Mouse (Mus musculus) C2C12 (cell line): Measurements from ENCODE around the gene 2010111I01Rik. TPM values are rescaled to one million over a fixed set of nuclear protein-coding genes. Genes with fewer than 3 reads are reported as not detected.

Source experiments
- H3K27me3 ChIP-seq: one replicate; pipeline ENCODE4 v1.6.1; 2011; ENCODE audit not compliant: control insufficient read depth, insufficient read depth, insufficient read length
- H3K36me3 ChIP-seq: one replicate; pipeline ENCODE4 v1.6.1; 2011; ENCODE audit not compliant: control insufficient read depth, insufficient read depth
- H3K4me3 ChIP-seq: one replicate; pipeline ENCODE4 v1.5.1; 2011; ENCODE audit warnings: mild to moderate bottlenecking, control low read depth; ENCODE audit not compliant: poor library complexity, insufficient read depth, severe bottlenecking
- H3K79me2 ChIP-seq: one replicate; pipeline ENCODE4 v1.6.1; 2011; ENCODE audit not compliant: control insufficient read depth, insufficient read depth
- H3K79me3 ChIP-seq: one replicate; pipeline ENCODE4 v1.6.1; 2011; ENCODE audit warnings: low read depth, control low read depth
- H3ac ChIP-seq: one replicate; pipeline ENCODE3; 2011; ENCODE audit warnings: low read depth; ENCODE audit not compliant: control insufficient read depth, insufficient read length
- CEBPB ChIP-seq: IDR thresholded peaks from one replicate; pipeline ENCODE4 v1.6.1; 2011; ENCODE audit warnings: low read depth, mild to moderate bottlenecking, control low read depth, moderate library complexity
- CTCF ChIP-seq: IDR thresholded peaks from one replicate; pipeline ENCODE4 v1.5.1; 2011; ENCODE audit not compliant: control insufficient read depth, insufficient read depth, insufficient read length
- FOSL1 ChIP-seq: IDR thresholded peaks from one replicate; pipeline ENCODE4 v1.8.0; 2011; ENCODE audit warnings: mild to moderate bottlenecking, low read length; ENCODE audit not compliant: poor library complexity, insufficient read depth, severe bottlenecking
- MAX ChIP-seq: IDR thresholded peaks from one replicate; pipeline ENCODE4 v1.6.1; 2011; ENCODE audit warnings: mild to moderate bottlenecking, control low read depth
- MYOD1 ChIP-seq: IDR thresholded peaks from one replicate; pipeline ENCODE4 v1.6.1; 2011; ENCODE audit warnings: low read depth; ENCODE audit not compliant: control insufficient read depth, insufficient read length
- MYOG ChIP-seq: IDR thresholded peaks from one replicate; pipeline ENCODE4 v1.6.1; 2011; ENCODE audit not compliant: control insufficient read depth, insufficient read length; ENCODE audit errors: extremely low read depth
- USF1 ChIP-seq: IDR thresholded peaks from one replicate; pipeline ENCODE4 v1.6.1; 2011; ENCODE audit warnings: low read depth, mild to moderate bottlenecking, control low read depth, moderate library complexity
- polyA plus RNA-seq: library from polyadenylated mRNA; unstranded; fragments of >200 nt; fragmentation: generic; extraction: Trizol; gene quantifications from one replicate; pipeline ENCODE4 v1.2.1, GENCODE M21; 2012; ENCODE audit warnings: missing spikeins

2010111I01Rik gene
- polyA plus RNA-seq, 1 experiment, result 91.7 TPM

DNA sequence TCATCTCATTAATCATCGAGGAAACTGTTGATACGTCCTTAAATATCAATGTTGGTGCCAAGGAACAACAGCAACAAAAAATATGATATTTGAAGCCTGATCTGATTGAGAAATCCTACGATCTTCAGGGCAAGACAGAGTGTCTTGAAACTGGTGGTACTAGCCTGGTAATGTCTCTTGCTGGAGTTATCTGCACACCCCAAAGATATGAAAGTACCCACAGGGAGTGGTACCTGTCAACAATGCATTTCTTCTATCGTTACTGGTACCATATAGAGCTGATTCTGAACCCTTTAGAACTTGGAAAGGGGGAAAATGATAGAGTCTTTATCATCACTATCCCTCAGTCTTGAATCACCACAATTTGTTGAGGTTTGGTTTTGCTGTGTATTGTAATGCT is 24.9 kb upstream of the 2010111I01Rik start:
- TF ChIP-seq CEBPB, result no peak
- no peak for TF ChIP-seq CTCF
- Histone ChIP-seq H3K27me3 (no peaks in the 10 kb centered on the region), H3ac (no peak overlapping the region), H3K36me3 (no peaks in the 10 kb centered on the region), H3K79me2 (no peaks in the 10 kb centered on the region), H3K4me3 (no peak overlapping the region), H3K79me3 (no peaks in the 10 kb centered on the region)

DNA sequence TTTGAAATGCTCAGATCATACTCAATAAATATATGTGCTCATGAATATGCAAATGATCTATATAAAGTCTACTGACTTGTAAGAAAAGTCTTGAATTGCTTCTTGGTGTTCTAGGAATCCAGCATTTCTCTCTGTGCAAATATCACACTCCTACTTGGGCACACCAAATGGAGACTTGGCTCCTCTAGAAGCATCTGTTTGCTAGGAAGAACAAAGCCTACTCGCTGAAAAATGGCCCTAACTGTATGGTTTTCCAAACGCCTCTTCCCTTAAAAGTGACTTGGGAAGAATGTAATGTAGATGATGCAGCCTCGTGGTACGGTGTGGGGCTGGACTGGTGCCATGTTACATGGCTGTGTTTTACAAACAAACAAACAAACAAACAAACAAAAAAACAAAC is 24.0 kb upstream of the 2010111I01Rik start:
- H3K79me2 ChIP-seq, result no peaks in the 10 kb centered on the region
- TF ChIP-seq FOSL1 (no peak), USF1 (no peak), MAX (no peak), CTCF (no peak), MYOD1 (no peak), CEBPB (no peak), MYOG (no peak)

DNA sequence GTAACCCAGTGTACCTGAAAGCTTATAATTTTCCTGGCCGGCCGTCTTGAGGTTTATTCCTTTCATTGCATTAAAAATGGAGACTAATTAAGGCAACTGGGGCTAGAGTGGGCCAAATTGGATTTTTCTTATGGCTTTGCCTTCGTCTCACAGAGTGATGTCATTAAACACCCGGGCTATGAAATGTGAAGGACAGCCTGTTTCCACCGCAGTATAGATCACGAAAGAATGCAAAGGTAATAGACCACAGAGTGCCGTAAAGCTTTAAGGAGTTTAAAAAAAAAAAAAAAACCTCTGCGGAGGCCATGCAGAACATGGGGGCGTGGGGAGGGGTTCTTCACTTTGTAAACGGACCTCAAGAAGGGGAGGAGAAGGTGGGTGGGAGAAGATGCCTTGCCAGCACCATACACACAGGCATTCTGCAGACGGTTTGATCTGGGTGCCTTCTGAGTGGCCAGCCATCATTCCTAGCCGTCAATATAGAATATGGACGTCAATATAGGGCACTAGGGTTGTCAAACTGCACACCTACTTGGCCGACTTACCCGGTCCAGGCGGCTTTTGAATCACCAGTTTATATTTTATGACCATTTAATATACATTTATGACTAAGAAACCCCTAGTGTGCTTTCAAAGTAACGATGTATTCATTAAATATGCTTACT is 23.2 kb upstream of the 2010111I01Rik start:
- Histone ChIP-seq H3ac (no peak overlapping the region), H3K4me3 (no peak overlapping the region), H3K79me2 (no peaks in the 10 kb centered on the region), H3K36me3 (no peaks in the 10 kb centered on the region), H3K27me3 (peaks cover 3% of the 10 kb centered on the region), H3K79me3 (no peaks in the 10 kb centered on the region)
- no peak for TF ChIP-seq USF1
- no peak for TF ChIP-seq MAX
- no peak for TF ChIP-seq CTCF
- TF ChIP-seq FOSL1, result no peak
- TF ChIP-seq MYOD1, result no peak
- TF ChIP-seq MYOG, result no peak
- TF ChIP-seq CEBPB, result no peak

More for the DNA sequence above, 24.0 kb upstream of the 2010111I01Rik start:
- H3K27me3 ChIP-seq, result peaks cover 3% of the 10 kb centered on the region
- H3ac ChIP-seq, result no peak overlapping the region
- H3K36me3 ChIP-seq, result no peaks in the 10 kb centered on the region
- H3K79me3 ChIP-seq, result no peaks in the 10 kb centered on the region
- no peak overlapping the region for H3K4me3 ChIP-seq

DNA sequence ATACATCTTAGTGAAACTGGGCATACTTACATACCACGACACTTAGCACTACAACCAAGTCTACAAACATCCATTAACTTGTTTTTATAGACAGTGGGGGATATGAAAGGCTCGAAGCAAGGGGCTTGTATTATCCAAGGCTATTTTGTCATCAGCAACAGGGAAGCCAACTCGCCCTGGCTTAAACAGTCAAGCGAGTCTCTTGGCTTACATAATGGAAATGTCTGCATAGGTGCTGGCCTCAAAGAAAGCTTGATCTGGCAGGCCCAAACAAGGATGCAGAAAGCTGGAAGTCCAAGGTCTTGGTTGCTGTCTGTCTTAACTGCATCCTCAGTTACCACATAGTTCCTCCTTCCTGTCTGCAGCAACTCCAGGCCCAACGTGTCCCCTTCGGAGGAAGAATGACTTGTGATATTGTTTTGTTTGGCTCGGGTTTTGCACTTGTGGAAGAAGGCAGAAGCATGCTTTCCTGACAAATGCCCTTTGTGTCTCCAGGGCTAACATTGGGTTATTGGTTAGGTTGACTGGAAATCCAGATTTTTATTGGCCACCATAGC is 21.3 kb upstream of the 2010111I01Rik start:
- no peak overlapping the region for H3ac ChIP-seq
- peaks cover 3% of the 10 kb centered on the region for H3K27me3 ChIP-seq
- no peaks in the 10 kb centered on the region for H3K36me3 ChIP-seq
- H3K79me3 ChIP-seq, result no peaks in the 10 kb centered on the region
- H3K4me3 ChIP-seq, result no peak overlapping the region
- no peaks in the 10 kb centered on the region for H3K79me2 ChIP-seq
- TF ChIP-seq CEBPB (no peak), MYOG (no peak), MAX (no peak), USF1 (no peak), CTCF (no peak), FOSL1 (no peak), MYOD1 (no peak)

DNA sequence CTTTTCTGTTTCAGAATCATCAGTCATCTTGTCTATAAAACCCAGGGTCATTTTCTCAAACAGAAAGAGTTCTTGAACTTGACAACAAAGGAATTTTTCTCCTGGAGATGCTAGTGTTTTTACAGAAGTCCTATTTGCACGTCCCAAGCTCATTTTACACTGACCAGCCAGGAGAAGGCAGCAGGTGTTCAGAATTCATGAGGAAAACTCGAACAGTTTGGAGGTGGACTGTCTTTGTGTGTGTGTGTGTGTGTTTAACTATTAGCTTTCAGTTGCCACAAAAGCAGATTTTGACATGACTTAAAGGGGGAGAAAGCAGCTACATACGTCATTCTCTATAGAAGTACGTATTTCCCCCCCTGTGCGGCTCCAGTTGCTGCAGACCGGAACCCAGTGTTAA is 20.6 kb upstream of the 2010111I01Rik start:
- no peak overlapping the region for H3ac ChIP-seq
- no peaks in the 10 kb centered on the region for H3K79me3 ChIP-seq
- no peak for TF ChIP-seq MYOG
- TF ChIP-seq CTCF, result no peak
- TF ChIP-seq MYOD1, result no peak
- no peak for TF ChIP-seq MAX
- TF ChIP-seq FOSL1, result no peak
- no peak for TF ChIP-seq USF1
- no peak for TF ChIP-seq CEBPB
- H3K4me3 ChIP-seq, result no peak overlapping the region
- H3K36me3 ChIP-seq, result no peaks in the 10 kb centered on the region
- no peaks in the 10 kb centered on the region for H3K79me2 ChIP-seq
- H3K27me3 ChIP-seq, result peaks cover 3% of the 10 kb centered on the region

DNA sequence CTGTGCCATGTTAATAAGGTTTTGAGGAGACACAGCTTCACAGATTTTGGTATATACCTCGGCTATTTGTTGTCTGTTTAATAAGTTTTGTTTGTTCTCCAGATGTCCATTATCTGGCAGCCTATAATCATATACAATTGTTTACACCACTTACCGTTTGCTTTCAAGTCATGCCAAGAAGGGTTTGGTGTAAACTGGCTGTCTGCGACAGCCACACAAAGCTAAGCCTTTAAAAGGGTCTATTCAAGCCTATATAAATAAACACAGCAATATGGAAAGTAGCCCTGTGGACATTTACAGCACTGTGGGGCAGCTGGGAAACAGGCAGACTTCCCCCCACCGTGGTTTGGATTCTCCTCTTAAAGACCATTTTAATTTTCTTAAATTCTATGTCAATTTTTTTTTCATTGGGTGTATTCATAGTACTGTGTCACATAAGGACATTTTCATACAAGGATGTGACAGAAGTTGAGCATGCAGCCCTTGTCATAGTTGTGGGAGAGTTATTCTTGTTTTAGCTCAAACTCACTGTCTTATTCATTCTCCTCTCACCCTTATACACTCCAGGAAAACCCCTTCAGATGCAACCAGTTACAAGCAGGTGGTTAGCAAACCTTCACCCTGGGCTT is 15.0 kb upstream of the 2010111I01Rik start:
- Histone ChIP-seq H3K4me3 (no peak overlapping the region), H3K27me3 (peaks cover 3% of the 10 kb centered on the region), H3K36me3 (no peaks in the 10 kb centered on the region), H3ac (no peak overlapping the region), H3K79me2 (no peaks in the 10 kb centered on the region), H3K79me3 (no peaks in the 10 kb centered on the region)
- TF ChIP-seq FOSL1 (no peak), MAX (no peak), MYOG (no peak), MYOD1 (no peak), CTCF (no peak), CEBPB (no peak), USF1 (no peak)
